Mouse (Mus musculus) midbrain, embryonic 14.5 days (tissue): ENCODE measurements around the gene Mcl1. TPM values are rescaled to one million over a fixed set of nuclear protein-coding genes. Genes with fewer than 3 reads are reported as not detected.

Experiments used
- ATAC-seq: fragments of 200-750 bp; cut with Nextera tagmentation; 2 replicates; pipeline ENCODE4 v1.8.0; 2017; ENCODE audit warnings: moderate number of reproducible peaks, moderate library complexity; ENCODE audit not compliant: low FRiP score, low TSS enrichment
- DNase-seq: peaks from one replicate; pipeline ENCODE4 v3.0.0-alpha.2; 2015
- H3K27ac ChIP-seq: fragments of 300-500 bp; sonication (generic); replicated peaks from 2 replicates; pipeline ENCODE4 v1.5.1; 2014; ENCODE audit warnings: mild to moderate bottlenecking, low read depth, low read length, moderate library complexity
- H3K27me3 ChIP-seq: fragments of 300-500 bp; sonication (generic); 2 replicates; pipeline ENCODE4 v1.6.1; 2014; ENCODE audit warnings: low read length, control low read depth, mixed read lengths; ENCODE audit not compliant: control insufficient read depth, insufficient read depth
- H3K36me3 ChIP-seq: fragments of 300-500 bp; sonication (generic); 2 replicates; pipeline ENCODE4 v1.6.1; 2014; ENCODE audit warnings: low read length, control low read depth; ENCODE audit not compliant: control insufficient read depth, insufficient read depth
- H3K4me1 ChIP-seq: fragments of 300-500 bp; sonication (generic); 2 replicates; pipeline ENCODE4 v1.6.1; 2014; ENCODE audit warnings: mild to moderate bottlenecking, antibody characterized with exemption, low read length, control low read depth; ENCODE audit not compliant: control insufficient read depth, insufficient read depth
- H3K4me2 ChIP-seq: fragments of 300-500 bp; sonication (generic); 2 replicates; pipeline ENCODE4 v1.6.1; 2014; ENCODE audit warnings: mild to moderate bottlenecking, low read length, moderate library complexity
- H3K4me3 ChIP-seq: fragments of 300-500 bp; sonication (generic); replicated peaks from 2 replicates; pipeline ENCODE4 v1.5.1; 2014; ENCODE audit warnings: low read depth, low read length
- H3K9ac ChIP-seq: fragments of 300-500 bp; sonication (generic); replicated peaks from 2 replicates; pipeline ENCODE4 v1.6.1; 2014; ENCODE audit warnings: mild to moderate bottlenecking, low read length, moderate library complexity
- H3K9me3 ChIP-seq: fragments of 300-500 bp; sonication (generic); 2 replicates; pipeline ENCODE4 v1.6.1; 2016; ENCODE audit warnings: low read length, control low read depth, mixed read lengths; ENCODE audit not compliant: control insufficient read depth
- WGBS: fragments of 180-500 bp; shearing (Covaris S2); extraction: QIAGEN DNeasy Blood & Tissue Kit; methylation state at CpG from one replicate; pipeline ENCODE4 v1.1.7; 2014; 5-methylcytosine and 5-hydroxymethylcytosine counted together
- polyA plus RNA-seq: library from polyadenylated mRNA; unstranded; fragments of >200 nt; fragmentation: Nextera tagmentation; extraction: Ambion mirVana; gene quantifications from 2 replicates; pipeline ENCODE4 v1.2.1, GENCODE M21; 2014

Mcl1 gene
- polyA plus RNA-seq, 1 experiment from 2014 or later, result 65.7 TPM

DNA sequence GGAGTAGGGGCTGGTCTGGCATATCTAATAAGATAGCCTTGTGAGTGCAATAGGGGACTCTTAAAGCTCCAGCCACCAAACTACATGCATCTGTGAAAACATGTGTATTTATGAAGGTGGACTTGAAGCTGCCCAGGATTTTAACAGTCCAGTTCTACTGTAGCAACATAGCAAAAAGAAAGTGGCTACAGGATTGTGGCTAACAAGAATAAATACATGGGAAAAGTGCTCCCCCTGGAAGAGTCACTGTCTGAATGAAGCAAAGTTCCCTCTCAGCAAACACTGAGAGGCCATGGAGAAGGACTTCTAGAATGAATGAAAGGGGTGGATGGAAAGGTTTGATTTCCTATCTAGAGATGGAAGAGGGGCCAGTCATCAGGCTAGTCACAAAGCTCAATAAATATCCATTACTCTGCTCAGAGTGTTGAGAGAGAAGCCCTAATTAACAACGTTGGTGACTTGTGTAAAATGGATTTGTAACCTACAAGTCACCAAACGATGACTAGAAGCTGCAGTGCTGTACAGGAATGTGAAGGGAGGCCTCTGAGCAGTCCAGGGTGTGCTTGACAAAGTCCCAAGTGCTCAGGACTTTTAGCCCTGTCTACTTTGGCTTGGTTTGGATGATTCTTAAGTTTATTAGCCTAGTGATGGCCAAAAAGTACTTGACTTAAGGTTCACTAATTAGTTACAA lies 2.3 kb downstream of the Mcl1 start:
- peak overlapping the region; percentile 98 for H3K9ac ChIP-seq
- H3K9me3 ChIP-seq, result no peaks in the 10 kb centered on the region
- H3K4me1 ChIP-seq, result peaks cover 31% of the 10 kb centered on the region
- no peak for ATAC-seq
- H3K27me3 ChIP-seq, result no peaks in the 10 kb centered on the region
- peak overlapping the region; percentile 96 for H3K4me3 ChIP-seq
- 68% methylated on average over 2 of the region's 2 CpGs for WGBS
- peaks cover 44% of the 10 kb centered on the region for H3K36me3 ChIP-seq
- H3K27ac ChIP-seq, result no peak overlapping the region
- no peak for DNase-seq
- H3K4me2 ChIP-seq, result peak overlapping the region; percentile 98

DNA sequence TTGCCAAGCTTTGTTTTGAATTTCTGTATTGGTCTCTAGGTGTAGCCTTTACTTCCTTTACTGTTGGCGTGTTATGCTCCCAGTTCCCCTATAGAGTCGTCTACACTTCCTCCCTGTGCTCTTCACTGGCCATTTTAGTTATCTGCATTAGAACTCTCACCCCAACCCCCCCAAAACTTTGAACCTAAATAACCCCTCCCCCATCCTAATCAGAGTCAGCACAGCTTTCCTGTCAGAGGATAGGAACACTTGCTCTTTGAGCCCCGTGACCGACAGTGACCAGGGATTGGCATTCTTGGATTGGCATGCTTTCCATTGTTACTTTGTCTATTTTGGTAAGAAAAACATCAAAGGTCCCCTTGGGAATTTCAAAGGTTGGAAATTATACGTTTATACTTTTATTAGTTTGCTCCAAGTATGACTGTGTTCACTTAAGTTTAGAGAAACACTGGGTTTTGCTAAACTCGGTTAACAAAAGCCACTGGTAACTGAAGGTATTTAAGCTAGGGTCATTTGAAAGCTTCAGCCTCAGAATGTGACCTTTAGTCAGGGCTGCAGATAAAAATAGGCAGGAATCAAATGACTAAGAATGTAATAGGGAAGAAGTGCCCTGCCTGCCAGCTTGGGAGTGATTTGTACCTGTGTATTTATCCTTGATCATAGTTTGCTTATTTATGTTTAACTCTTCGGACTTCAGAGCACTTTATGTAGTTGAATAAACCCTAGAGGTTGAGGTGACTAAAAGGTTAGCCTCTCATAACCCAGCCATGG lies 3.5 kb downstream of the Mcl1 start:
- no peaks in the 10 kb centered on the region for H3K27me3 ChIP-seq
- H3K4me3 ChIP-seq, result no peak overlapping the region
- ATAC-seq, result no peak
- 66% methylated on average over 7 of the region's 7 CpGs for WGBS
- H3K9ac ChIP-seq, result no peak overlapping the region
- H3K9me3 ChIP-seq, result no peaks in the 10 kb centered on the region
- peaks cover 44% of the 10 kb centered on the region for H3K36me3 ChIP-seq
- H3K27ac ChIP-seq, result no peak overlapping the region
- DNase-seq, result no peak
- H3K4me1 ChIP-seq, result peaks cover 31% of the 10 kb centered on the region
- H3K4me2 ChIP-seq, result peak overlapping the region; percentile 98

- Histone ChIP-seq H3K4me3 (no peak overlapping the region), H3K27me3 (no peaks in the 10 kb centered on the region), H3K36me3 (peaks cover 44% of the 10 kb centered on the region), H3K4me1 (peaks cover 27% of the 10 kb centered on the region), H3K9me3 (no peaks in the 10 kb centered on the region), H3K4me2 (peak overlapping the region; percentile 98; the same call in 1 of the 2 replicates), H3K9ac (no peak overlapping the region), H3K27ac (no peak overlapping the region)
- DNase-seq (no peak), ATAC-seq (no peak)
- WGBS, result 84% methylated on average over 7 of the region's 7 CpGs
Measured at GRCm38 (mm10) chr3:95662724-95663449, 4.3 kb downstream of the Mcl1 start.

GRCm38 (mm10) chr3:95663486-95663885 lies 4.9 kb downstream of the Mcl1 start:
- ATAC-seq (no peak), DNase-seq (no peak)
- H3K4me1 ChIP-seq, result peaks cover 30% of the 10 kb centered on the region
- no peaks in the 10 kb centered on the region for H3K27me3 ChIP-seq
- H3K4me2 ChIP-seq, result no peak overlapping the region
- peaks cover 44% of the 10 kb centered on the region for H3K36me3 ChIP-seq
- no peak overlapping the region for H3K27ac ChIP-seq
- no peak overlapping the region for H3K9ac ChIP-seq
- WGBS, result 96% methylated on average over 2 of the region's 2 CpGs
- no peak overlapping the region for H3K4me3 ChIP-seq
- no peaks in the 10 kb centered on the region for H3K9me3 ChIP-seq

DNA sequence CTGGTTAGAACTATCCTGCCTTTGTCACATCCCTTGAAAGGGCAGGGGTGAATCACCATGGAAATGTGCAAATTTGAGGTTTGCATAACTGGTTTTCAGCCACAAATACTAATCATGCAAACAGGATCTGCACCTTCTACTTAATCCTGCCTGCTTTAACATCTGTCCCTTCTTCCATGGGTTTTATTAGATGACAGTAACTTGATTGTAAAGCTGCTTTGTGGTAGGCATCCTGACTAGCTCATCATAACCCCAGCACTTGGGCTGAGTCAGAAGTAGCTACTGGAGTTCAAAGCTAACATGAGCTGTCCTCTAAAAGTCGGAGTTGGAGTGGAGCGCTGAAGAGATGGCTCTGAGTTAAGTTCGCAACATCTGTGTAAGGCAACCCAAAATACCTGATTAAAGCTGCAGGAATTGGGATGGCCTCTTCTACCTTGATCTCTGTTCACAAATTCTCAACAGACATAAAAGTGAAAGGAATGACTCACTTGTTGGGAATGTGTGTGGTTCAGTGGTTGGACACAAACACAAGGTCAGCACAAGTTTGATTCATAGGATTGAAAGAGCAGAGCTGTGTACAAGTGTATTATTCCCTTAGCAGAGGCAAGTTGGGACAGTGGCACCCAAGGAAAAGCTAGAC lies 5.5 kb downstream of the Mcl1 start:
- Histone ChIP-seq H3K27me3 (no peaks in the 10 kb centered on the region), H3K9me3 (no peaks in the 10 kb centered on the region), H3K27ac (no peak overlapping the region), H3K4me2 (no peak overlapping the region), H3K4me1 (peaks cover 30% of the 10 kb centered on the region), H3K36me3 (peaks cover 44% of the 10 kb centered on the region), H3K4me3 (no peak overlapping the region), H3K9ac (no peak overlapping the region)
- WGBS, result 95% methylated on average over 3 of the region's 3 CpGs
- DNase-seq, result no peak
- ATAC-seq, result no peak

- Histone ChIP-seq H3K4me1 (peaks cover 30% of the 10 kb centered on the region), H3K36me3 (peaks cover 44% of the 10 kb centered on the region)
- no peak for ATAC-seq
Measured at GRCm38 (mm10) chr3:95664940-95665352, 6.4 kb downstream of the Mcl1 start.

DNA sequence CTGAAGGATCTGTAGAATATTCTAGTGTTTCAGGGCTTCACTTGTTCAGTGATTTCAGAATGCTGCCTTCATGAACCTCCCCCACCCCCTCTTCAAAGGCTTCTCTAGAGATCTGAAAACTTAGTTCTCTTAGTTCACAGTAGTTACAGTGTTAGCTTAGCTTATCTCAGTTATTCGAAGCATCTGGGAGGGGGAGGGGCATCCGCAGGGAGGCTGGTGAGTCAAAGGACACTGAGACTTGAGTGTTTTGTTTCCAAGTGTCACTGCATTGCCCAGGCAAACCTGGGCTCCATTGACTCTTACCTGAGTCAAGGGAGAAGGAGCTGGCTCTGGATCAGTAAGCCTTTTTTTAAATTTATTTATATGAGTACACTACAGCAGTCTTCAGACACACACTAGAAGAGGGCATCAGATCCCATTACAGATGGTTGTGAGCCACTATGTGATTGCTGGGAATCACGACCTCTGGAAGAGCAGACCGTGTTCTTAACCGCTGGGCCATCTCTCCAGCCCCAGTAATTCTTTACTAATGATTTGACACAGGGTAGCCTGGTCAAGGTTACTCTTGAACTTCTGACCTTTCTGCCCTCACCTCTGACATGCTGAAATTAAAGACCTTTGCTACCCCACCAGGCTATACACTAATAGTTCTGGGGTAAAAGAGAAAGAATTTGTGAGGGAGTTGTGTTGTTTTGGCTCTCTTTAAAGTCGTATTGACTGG lies 7.7 kb downstream of the Mcl1 start:
- peaks cover 35% of the 10 kb centered on the region for H3K36me3 ChIP-seq
- ATAC-seq (no peak), DNase-seq (no peak)
- no peaks in the 10 kb centered on the region for H3K27me3 ChIP-seq
- H3K27ac ChIP-seq, result no peak overlapping the region
- H3K4me3 ChIP-seq, result no peak overlapping the region
- H3K9me3 ChIP-seq, result no peaks in the 10 kb centered on the region
- peaks cover 18% of the 10 kb centered on the region for H3K4me1 ChIP-seq
- 81% methylated on average over 6 of the region's 6 CpGs for WGBS
- H3K4me2 ChIP-seq, result no peak overlapping the region
- no peak overlapping the region for H3K9ac ChIP-seq

More at GRCm38 (mm10) chr3:95664940-95665352, 6.4 kb downstream of the Mcl1 start:
- no peak overlapping the region for H3K4me3 ChIP-seq
- DNase-seq, result no peak
- no peak overlapping the region for H3K27ac ChIP-seq
- no peak overlapping the region for H3K4me2 ChIP-seq
- H3K27me3 ChIP-seq, result no peaks in the 10 kb centered on the region
- H3K9me3 ChIP-seq, result no peaks in the 10 kb centered on the region
- 89% methylated on average over 4 of the region's 4 CpGs for WGBS
- no peak overlapping the region for H3K9ac ChIP-seq

DNA sequence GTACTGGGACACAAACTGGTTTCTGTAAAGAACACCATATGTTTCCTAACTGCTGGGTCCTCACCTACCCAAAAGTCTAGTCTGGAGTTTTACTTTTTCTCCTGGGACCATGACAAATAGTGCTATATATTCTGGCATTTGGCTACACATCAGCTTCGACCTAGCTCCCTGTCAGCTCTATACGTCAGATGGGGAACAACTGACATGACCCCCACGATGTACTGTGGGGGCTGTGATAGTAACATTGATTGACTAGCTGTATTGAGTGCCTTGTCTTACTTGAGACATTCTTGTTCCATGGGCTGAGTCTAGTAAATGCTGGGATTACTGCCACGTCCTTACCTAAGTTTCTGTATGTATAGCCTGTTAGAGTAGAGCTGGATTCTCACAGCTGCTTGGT lies 8.9 kb downstream of the Mcl1 start:
- Histone ChIP-seq H3K4me1 (peaks cover 7% of the 10 kb centered on the region; the same call in 1 of the 2 replicates), H3K36me3 (peaks cover 26% of the 10 kb centered on the region), H3K27me3 (no peaks in the 10 kb centered on the region), H3K9ac (no peak overlapping the region), H3K27ac (peak overlapping the region; percentile 33; the same call in 1 of the 2 replicates), H3K9me3 (no peaks in the 10 kb centered on the region), H3K4me3 (no peak overlapping the region), H3K4me2 (no peak overlapping the region)
- WGBS, result 74% methylated on average over 4 of the region's 4 CpGs
- ATAC-seq (no peak), DNase-seq (no peak)
